ENCODE assay signal across 24 mouse cellular contexts in genomic region chr17:85624051-85624420, GRCm38 (mm10). TPM values are rescaled to one million over a fixed set of nuclear protein-coding genes. Genes with fewer than 3 reads are reported as not detected.
DNase-seq lines count a peak whose midpoint lies in the region; ATAC-seq and TF ChIP-seq lines count a peak whose summit lies in the region.
"Had no signal": no experiment of that assay in that cellular context is flagged by ENCODE, and none has a peak within 500 bp of the region (broad histone marks: within the 10 kb centered on the region; RNA-seq: fewer than 3 reads in every experiment).

No protein-coding gene starts in this region.

- peaks cover 99% of the 10 kb centered on the region for H3K27me3 ChIP-seq in neural tube, embryonic 11.5 days (ENCODE audit: control insufficient read depth, insufficient read depth, low read length)
- H3K27me3 ChIP-seq in forebrain, postnatal 0 days (ENCODE audit: insufficient read depth, low read length) = peaks cover 52% of the 10 kb centered on the region
- H3K27me3 ChIP-seq in midbrain, postnatal 0 days (ENCODE audit: insufficient read depth, low read length) = peaks cover 67% of the 10 kb centered on the region

- intact Hi-C loops in left cerebral cortex, postnatal 36 days (cut with DNase I) = no loop called here

- no peak for ATAC-seq in neural tube, embryonic 11.5 days (ENCODE audit: insufficient read depth, low FRiP score, low TSS enrichment)
- no peak for ATAC-seq in forebrain, postnatal 0 days
- no peak for ATAC-seq in midbrain, postnatal 0 days (ENCODE audit: low FRiP score)
- no peak for ATAC-seq in cerebellum, adult (ENCODE audit: insufficient number of reproducible peaks, low FRiP score, low TSS enrichment)
- ATAC-seq: CD4-positive, CD25-positive, alpha-beta regulatory T cell, adult 4 months; liver, postnatal 0 days had no signal

- H3K4me3 ChIP-seq in neural tube, embryonic 11.5 days (ENCODE audit: low read depth, low read length) = no peak overlapping the region
- H3K4me3 ChIP-seq in forebrain, postnatal 0 days (ENCODE audit: low read depth, low read length) = peak overlapping the region; percentile 46
- H3K4me3 ChIP-seq in midbrain, postnatal 0 days (ENCODE audit: low read depth, low read length) = peak overlapping the region; percentile 34
- H3K4me3 ChIP-seq: erythroblast, embryonic 14.5 days had no signal

- H3K9me3 ChIP-seq in neural tube, embryonic 11.5 days (ENCODE audit: control insufficient read depth, low read length) = no peaks in the 10 kb centered on the region
- no peaks in the 10 kb centered on the region for H3K9me3 ChIP-seq in forebrain, postnatal 0 days (ENCODE audit: low read length)
- H3K9me3 ChIP-seq in midbrain, postnatal 0 days (ENCODE audit: low read length) = no peaks in the 10 kb centered on the region
- H3K9me3 ChIP-seq: limb, embryonic 15.5 days had no signal

- H3K36me3 ChIP-seq in neural tube, embryonic 11.5 days (ENCODE audit: control insufficient read depth, insufficient read depth, low read length) = no peaks in the 10 kb centered on the region
- no peaks in the 10 kb centered on the region for H3K36me3 ChIP-seq in forebrain, postnatal 0 days (ENCODE audit: insufficient read depth)
- no peaks in the 10 kb centered on the region for H3K36me3 ChIP-seq in midbrain, postnatal 0 days (ENCODE audit: insufficient read depth, low read length)
- H3K36me3 ChIP-seq: G1E; limb, embryonic 15.5 days had no signal

- no peak for TF ChIP-seq CTCF in forebrain, postnatal 0 days (IDR thresholded peaks at IDR 0.05; ENCODE audit: low read depth)
- no peak for TF ChIP-seq CTCF in midbrain, postnatal 0 days (IDR thresholded peaks at IDR 0.05)

- WGBS in neural tube, embryonic 11.5 days = 1% methylated on average over 13 of the region's 13 CpGs
- 5% methylated on average over 13 of the region's 13 CpGs for whole genome bisulfite sequencing in forebrain, postnatal 0 days
- 2% methylated on average over 13 of the region's 13 CpGs for WGBS in midbrain, postnatal 0 days

- no peak overlapping the region for H3K27ac ChIP-seq in neural tube, embryonic 11.5 days (ENCODE audit: low read depth, low read length)
- peak overlapping the region; percentile 73; the same call in 1 of the 2 replicates for H3K27ac ChIP-seq in forebrain, postnatal 0 days (ENCODE audit: low read depth, low read length)
- H3K27ac ChIP-seq in midbrain, postnatal 0 days (ENCODE audit: low read depth, low read length) = 0 out of 2 replicates have a peak overlapping the region, but pooled peaks have one; percentile 32
- H3K27ac ChIP-seq: limb, embryonic 15.5 days had no signal

- no peak overlapping the region for H3K9ac ChIP-seq in neural tube, embryonic 11.5 days (ENCODE audit: low read length)
- peak overlapping the region; percentile 51 for H3K9ac ChIP-seq in forebrain, postnatal 0 days
- no peak overlapping the region for H3K9ac ChIP-seq in midbrain, postnatal 0 days (replicated peaks; ENCODE audit: low read length, poor library complexity, severe bottlenecking)
- H3K9ac ChIP-seq: limb, embryonic 15.5 days; liver, postnatal 0 days had no signal

- DNase-seq in embryo, embryonic 11 days = peak; percentile 41
- no peak for DNase-seq in embryo, embryonic 10.5 days (ENCODE audit: low spot score)
- DNase-seq in neural tube, embryonic 11.5 days (ENCODE audit: low spot score) = peak; percentile 17
- no peak for DNase-seq in neural tube, embryonic 10.5 days (ENCODE audit: extremely low spot score, low spot score)
- DNase-seq in forebrain, postnatal 0 days = no peak
- DNase-seq in midbrain, postnatal 0 days (ENCODE audit: low spot score) = no peak
- DNase-seq in left cerebral cortex, postnatal 36 days (ENCODE audit: low spot score in 2 of 2) = no peak
- DNase-seq: adrenal gland, adult 8-10 months; cerebellum, adult 18-20 months; kidney, adult 8-10 months; kidney, postnatal 36 days; liver, postnatal 0 days; lung, postnatal 14 days; thymus, adult 2 months had no signal

- no peak overlapping the region for H3K4me2 ChIP-seq in neural tube, embryonic 11.5 days (ENCODE audit: low read depth)
- H3K4me2 ChIP-seq in forebrain, postnatal 0 days (ENCODE audit: low read depth) = peak overlapping the region; percentile 58
- H3K4me2 ChIP-seq in midbrain, postnatal 0 days (ENCODE audit: low read depth, low read length, poor library complexity, severe bottlenecking) = no peak overlapping the region
- H3K4me2 ChIP-seq: limb, embryonic 15.5 days had no signal

- H3K4me1 ChIP-seq in neural tube, embryonic 11.5 days (ENCODE audit: control insufficient read depth, insufficient read depth, low read length) = 0 out of 2 replicates have a peak, but pooled peaks cover 3% of the 10 kb centered on the region
- no peaks in the 10 kb centered on the region for H3K4me1 ChIP-seq in forebrain, postnatal 0 days (ENCODE audit: insufficient read depth)
- H3K4me1 ChIP-seq in midbrain, postnatal 0 days (ENCODE audit: insufficient read depth, low read length) = no peaks in the 10 kb centered on the region

RNA-seq across cellular contexts. Expression of gene Six3, which starts 10.6 kb away (rescaled TPM):
- polyA plus RNA-seq in neural tube, embryonic 11.5 days (2014; fragmentation: Nextera tagmentation; extraction: Ambion mirVana) = 0.13 and 0.19 TPM in 2 replicates
- total RNA-seq in forebrain, postnatal 0 days (2014; rRNA removed) = 3.5 and 12.0 TPM in 2 replicates
- 9.5 and 16.6 TPM in 2 replicates for polyA plus RNA-seq in forebrain, postnatal 0 days (2015; fragmentation: Nextera tagmentation; extraction: Ambion mirVana)
- total RNA-seq in midbrain, postnatal 0 days (2014; rRNA removed) = 11.2 and 12.8 TPM in 2 replicates
- polyA plus RNA-seq in midbrain, postnatal 0 days (2015; fragmentation: Nextera tagmentation; extraction: Ambion mirVana) = 23.3 and 28.0 TPM in 2 replicates
- total RNA-seq in left cerebral cortex, postnatal 36 days (2021) = 1 to 10 TPM; 2.1 to 6.1 TPM
- total RNA-seq: adrenal gland, adult 8-10 months; common myeloid progenitor, adult 5-6 weeks; megakaryocyte-erythroid progenitor cell, adult 5-6 weeks had no signal
- polyA plus RNA-seq: erythroblast, embryonic 14.5 days; G1E; gonadal fat pad, adult 2 months; heart, embryonic 16.5 days; limb, embryonic 15.5 days; liver, postnatal 0 days; stomach, embryonic 14.5 days had no signal

Comparison
In these comparisons a context has a peak if more than half of its experiments do, and no peak if none do; other contexts are left out.
1. DNase-seq: peak in embryo, embryonic 11 days (single experiment) and neural tube, embryonic 11.5 days (single experiment); none in embryo, embryonic 10.5 days (single experiment), neural tube, embryonic 10.5 days (single experiment), forebrain, postnatal 0 days (single experiment), midbrain, postnatal 0 days (single experiment) and left cerebral cortex, postnatal 36 days (0 of 2).